Mouse (Mus musculus) liver, adult 2 months (tissue): ENCODE data around the gene Spout1. TPM values are rescaled to one million over a fixed set of nuclear protein-coding genes. Genes with fewer than 3 reads are reported as not detected.

Source experiments
- DNase-seq: peaks from one replicate; pipeline ENCODE4 v3.0.0-alpha.2; 2011; ENCODE audit warnings: low read depth, low spot score; ENCODE audit errors: extremely low read depth
- H3K27ac ChIP-seq: fragments of 200-500 bp; replicated peaks from 2 replicates; pipeline ENCODE4 v1.5.1; 2012; ENCODE audit warnings: low read depth, mild to moderate bottlenecking, control low read depth, inconsistent platforms, low read length; ENCODE audit not compliant: insufficient read depth
- H3K27me3 ChIP-seq: fragments of 200-500 bp; 2 replicates; pipeline ENCODE4 v1.6.1; 2012; ENCODE audit warnings: mild to moderate bottlenecking, moderate library complexity, low read length, inconsistent platforms; ENCODE audit not compliant: control insufficient read depth, insufficient read depth
- H3K36me3 ChIP-seq: fragments of 200-500 bp; 2 replicates; pipeline ENCODE4 v1.6.1; 2012; ENCODE audit warnings: low read length, inconsistent platforms; ENCODE audit not compliant: control insufficient read depth, insufficient read depth
- H3K4me1 ChIP-seq: fragments of 200-500 bp; 2 replicates; pipeline ENCODE4 v1.6.1; 2011; ENCODE audit warnings: low read length; ENCODE audit not compliant: control insufficient read depth, insufficient read depth
- H3K4me3 ChIP-seq: fragments of 200-500 bp; 2 replicates; pipeline ENCODE4 v1.5.1; 2011; ENCODE audit warnings: low read depth, mild to moderate bottlenecking, control low read depth, low read length, moderate library complexity; ENCODE audit not compliant: insufficient read depth
- H3K79me2 ChIP-seq: fragments of 200-500 bp; 2 replicates; pipeline ENCODE4 v1.6.1; 2012; ENCODE audit warnings: inconsistent platforms, mild to moderate bottlenecking, low read length, moderate library complexity; ENCODE audit not compliant: control insufficient read depth, insufficient read depth
- H3K9ac ChIP-seq: fragments of 200-500 bp; 2 replicates; pipeline ENCODE4 v1.6.1; 2012; ENCODE audit warnings: low read depth, mild to moderate bottlenecking, control low read depth, inconsistent platforms, low read length
- CTCF ChIP-seq: fragments of 200-500 bp; IDR thresholded peaks from 2 replicates; pipeline ENCODE4 v1.5.1; 2011; ENCODE audit warnings: low read depth, low read length, control low read depth
- POLR2A ChIP-seq: fragments of 200-500 bp; IDR thresholded peaks from 2 replicates; pipeline ENCODE4 v1.6.1; 2011; ENCODE audit warnings: low read length, control low read depth; ENCODE audit not compliant: insufficient read depth; ENCODE audit errors: extremely low read depth
- WGBS: fragments of 180-500 bp; shearing (Covaris S2); methylation state at CpG from one replicate; pipeline ENCODE4 v1.1.7; 2018; 5-methylcytosine and 5-hydroxymethylcytosine counted together
- polyA plus RNA-seq: library from polyadenylated mRNA; depleted of rRNA; stranded (reverse); fragments of >200 nt; gene quantifications from 2 replicates; pipeline ENCODE4 v1.2.3, GENCODE M21; 2012; rRNA removed
- total RNA-seq: library from RNA; depleted of rRNA; stranded (reverse); fragments of >200 nt; gene quantifications from 2 replicates; pipeline ENCODE4 v1.2.3, GENCODE M21; 2014; rRNA removed

Spout1 gene
- total and polyA plus RNA-seq, 2 experiments = 13.1 to 14.0 TPM

- Histone ChIP-seq H3K79me2 (peaks cover 3% of the 10 kb centered on the region; the same call in 1 of the 2 replicates), H3K36me3 (no peaks in the 10 kb centered on the region), H3K4me3 (peak within 1 kb of the TSS; percentile 84), H3K27me3 (no peaks in the 10 kb centered on the region), H3K9ac (peak within 1 kb of the TSS; percentile 91), H3K4me1 (peaks cover 6% of the 10 kb centered on the region), H3K27ac (peak within 1 kb of the TSS; percentile 77)
- 11% methylated on average over 31 of the region's 31 CpGs for WGBS
- DNase-seq = peak; percentile 89
- TF ChIP-seq POLR2A (peak; percentile 91), CTCF (no peak)
Observed at GRCm38 (mm10) chr2:30124472-30125274, 53.6 kb downstream of the Spout1 start, which contains the start of gene Zer1. Gene Zer1, minus strand, starts transcription at chr2:30124585.

GRCm38 (mm10) chr2:30123729-30124471 lies 54.4 kb downstream of the Spout1 start:
- Histone ChIP-seq H3K27me3 (no peaks in the 10 kb centered on the region), H3K27ac (peak overlapping the region; percentile 51), H3K79me2 (peaks cover 3% of the 10 kb centered on the region; the same call in 1 of the 2 replicates), H3K4me3 (peak overlapping the region; percentile 84), H3K4me1 (peaks cover 6% of the 10 kb centered on the region), H3K9ac (peak overlapping the region; percentile 91), H3K36me3 (no peaks in the 10 kb centered on the region)
- TF ChIP-seq POLR2A (no peak), CTCF (no peak)
- 3% methylated on average over 42 of the region's 44 CpGs for WGBS
- DNase-seq = no peak

Other genes with a start within 250 kb of the Spout1 start
- gene Gle1, start 243.0 kb downstream of the Spout1 start, total RNA-seq = 17.8 and 22.6 TPM in 2 replicates
- gene Gle1, start 243.0 kb downstream of the Spout1 start, polyA plus RNA-seq = 13.8 and 14.3 TPM in 2 replicates
- 89.0 and 98.6 TPM in 2 replicates for gene Sptan1, start 212.9 kb downstream of the Spout1 start, total RNA-seq
- 61.4 and 71.3 TPM in 2 replicates for gene Sptan1, start 212.9 kb downstream of the Spout1 start, polyA plus RNA-seq
- gene Wdr34, start 129.6 kb downstream of the Spout1 start, total RNA-seq = 5.5 and 7.5 TPM in 2 replicates
- 9.7 and 10.3 TPM in 2 replicates for gene Wdr34, start 129.6 kb downstream of the Spout1 start, polyA plus RNA-seq
- 64.2 and 85.1 TPM in 2 replicates for gene Set, start 121.1 kb downstream of the Spout1 start, total RNA-seq
- gene Set, start 121.1 kb downstream of the Spout1 start, polyA plus RNA-seq = 25.9 and 26.3 TPM in 2 replicates
- 0.40 and 0.74 TPM in 2 replicates for gene Pkn3, start 100.8 kb downstream of the Spout1 start, total RNA-seq
- 0.96 and 1.5 TPM in 2 replicates for gene Pkn3, start 100.8 kb downstream of the Spout1 start, polyA plus RNA-seq
- 16.8 and 26.1 TPM in 2 replicates for gene Zdhhc12, start 84.8 kb downstream of the Spout1 start, total RNA-seq
- gene Zdhhc12, start 84.8 kb downstream of the Spout1 start, polyA plus RNA-seq = 48.9 and 53.4 TPM in 2 replicates
- 7.1 and 9.5 TPM in 2 replicates for gene Zer1, start 53.9 kb downstream of the Spout1 start, total RNA-seq
- 25.4 and 27.1 TPM in 2 replicates for gene Zer1, start 53.9 kb downstream of the Spout1 start, polyA plus RNA-seq
- 25.8 and 26.6 TPM in 2 replicates for gene Tbc1d13, start 44.7 kb downstream of the Spout1 start, total RNA-seq
- 36.3 and 42.6 TPM in 2 replicates for gene Tbc1d13, start 44.7 kb downstream of the Spout1 start, polyA plus RNA-seq
- 78.7 and 101 TPM in 2 replicates for gene Endog, start 7.0 kb downstream of the Spout1 start, total RNA-seq
- 122 and 132 TPM in 2 replicates for gene Endog, start 7.0 kb downstream of the Spout1 start, polyA plus RNA-seq
- gene Kyat1, start 27.4 kb upstream of the Spout1 start, total RNA-seq = 169 and 184 TPM in 2 replicates
- 267 and 378 TPM in 2 replicates for gene Kyat1, start 27.4 kb upstream of the Spout1 start, polyA plus RNA-seq
- 8.5 and 14.0 TPM in 2 replicates for gene Lrrc8a, start 59.3 kb upstream of the Spout1 start, total RNA-seq
- gene Lrrc8a, start 59.3 kb upstream of the Spout1 start, polyA plus RNA-seq = 22.6 and 24.1 TPM in 2 replicates
- gene Gm28035, start 62.1 kb upstream of the Spout1 start, total RNA-seq = 4.2 and 5.1 TPM in 2 replicates
- 5.9 and 8.6 TPM in 2 replicates for gene Gm28035, start 62.1 kb upstream of the Spout1 start, polyA plus RNA-seq
- gene Phyhd1, start 87.7 kb upstream of the Spout1 start, total RNA-seq = 87.4 and 97.7 TPM in 2 replicates
- gene Phyhd1, start 87.7 kb upstream of the Spout1 start, polyA plus RNA-seq = 154 and 158 TPM in 2 replicates
- gene Gm28038, start 102.6 kb upstream of the Spout1 start, total RNA-seq = not detected in 2 replicates
- gene Gm28038, start 102.6 kb upstream of the Spout1 start, polyA plus RNA-seq = not detected in 2 replicates
- gene Dolk, start 107.9 kb upstream of the Spout1 start, total RNA-seq = 12.2 and 14.7 TPM in 2 replicates
- gene Dolk, start 107.9 kb upstream of the Spout1 start, polyA plus RNA-seq = 20.3 and 20.6 TPM in 2 replicates
- 4.1 and 6.2 TPM in 2 replicates for gene Nup188, start 107.9 kb upstream of the Spout1 start, total RNA-seq
- 6.0 and 9.6 TPM in 2 replicates for gene Nup188, start 107.9 kb upstream of the Spout1 start, polyA plus RNA-seq
- 23.3 and 23.5 TPM in 2 replicates for gene Sh3glb2, start 180.9 kb upstream of the Spout1 start, total RNA-seq
- 50.0 and 62.0 TPM in 2 replicates for gene Sh3glb2, start 180.9 kb upstream of the Spout1 start, polyA plus RNA-seq
- gene Miga2, start 185.8 kb upstream of the Spout1 start, total RNA-seq = 30.7 and 37.2 TPM in 2 replicates
- gene Miga2, start 185.8 kb upstream of the Spout1 start, polyA plus RNA-seq = 46.5 and 52.2 TPM in 2 replicates
- 8.9 and 11.2 TPM in 2 replicates for gene Dolpp1, start 213.8 kb upstream of the Spout1 start, total RNA-seq
- 44.8 and 47.3 TPM in 2 replicates for gene Dolpp1, start 213.8 kb upstream of the Spout1 start, polyA plus RNA-seq
- 9.2 and 24.3 TPM in 2 replicates for gene Crat, start 237.4 kb upstream of the Spout1 start, total RNA-seq
- gene Crat, start 237.4 kb upstream of the Spout1 start, polyA plus RNA-seq = 65.2 and 92.6 TPM in 2 replicates
- 18.3 and 25.1 TPM in 2 replicates for gene Ptpa, start 237.6 kb upstream of the Spout1 start, total RNA-seq
- gene Ptpa, start 237.6 kb upstream of the Spout1 start, polyA plus RNA-seq = 48.9 and 54.3 TPM in 2 replicates